Mouse (Mus musculus) cerebellum, adult 2 months (tissue): ENCODE results near the gene Smyd3. TPM values are rescaled to one million over a fixed set of nuclear protein-coding genes. Genes with fewer than 3 reads are reported as not detected.
"Not testable (repeated sequence)": the region's sequence is repeated elsewhere in the genome, so short reads cannot be mapped to it uniquely, and the experiment has no call there.

Experiments used
- DNase-seq, 2 experiments: peaks; one replicate each; pipeline ENCODE4 v3.0.0; 2021
- H3K27ac ChIP-seq: fragments of 200-500 bp; 2 replicates; pipeline ENCODE4 v1.5.1; 2012; ENCODE audit warnings: low read length, control low read depth, inconsistent platforms; ENCODE audit not compliant: insufficient read depth
- H3K27me3 ChIP-seq: fragments of 200-500 bp; 2 replicates; pipeline ENCODE4 v1.6.1; 2012; ENCODE audit warnings: inconsistent platforms, mild to moderate bottlenecking, low read length, moderate library complexity; ENCODE audit not compliant: control insufficient read depth, insufficient read depth
- H3K4me1 ChIP-seq: fragments of 200-500 bp; 2 replicates; pipeline ENCODE4 v1.6.1; 2011; ENCODE audit warnings: low read length; ENCODE audit not compliant: control insufficient read depth, insufficient read depth
- H3K4me3 ChIP-seq: fragments of 200-500 bp; replicated peaks from 2 replicates; pipeline ENCODE3; 2011; ENCODE audit warnings: mild to moderate bottlenecking, low read depth, low read length, control low read depth; ENCODE audit not compliant: insufficient read depth
- CTCF ChIP-seq: fragments of 200-500 bp; IDR thresholded peaks from 2 replicates; pipeline ENCODE4 v1.5.1; 2011; ENCODE audit warnings: low read depth, mild to moderate bottlenecking, control low read depth, low read length, moderate library complexity, borderline replicate concordance; ENCODE audit not compliant: insufficient read depth
- POLR2A ChIP-seq: fragments of 200-500 bp; IDR thresholded peaks from 2 replicates; pipeline ENCODE4 v1.6.1; 2011; ENCODE audit warnings: low read length, control low read depth, borderline replicate concordance; ENCODE audit not compliant: insufficient read depth
- WGBS: fragments of 180-500 bp; shearing (Covaris S2); methylation state at CpG from one replicate; pipeline ENCODE4 v1.1.7; 2018; 5-methylcytosine and 5-hydroxymethylcytosine counted together
- polyA plus RNA-seq: library from polyadenylated mRNA; depleted of rRNA; stranded (reverse); fragments of >200 nt; gene quantifications from 2 replicates; pipeline ENCODE4 v1.2.3, GENCODE M21; 2012

Gene Smyd3
- polyA plus RNA-seq, 1 experiment, result 17.3 TPM

- H3K4me3 ChIP-seq, result peak overlapping the region; percentile 81
- H3K4me1 ChIP-seq, result peaks cover 6% of the 10 kb centered on the region
- TF ChIP-seq CTCF (no peak), POLR2A (no peak)
- under 1% methylated on average over 44 of the region's 44 CpGs for WGBS
- no peaks in the 10 kb centered on the region for H3K27me3 ChIP-seq
- DNase-seq, result no peak
- H3K27ac ChIP-seq, result peak overlapping the region; percentile 75
These were observed 28.7 kb upstream of the Smyd3 start for GRCm38 (mm10) chr1:179546551-179546917.

- peak; percentile 68 for TF ChIP-seq POLR2A
- WGBS, result under 1% methylated on average over 67 of the region's 69 CpGs
- Histone ChIP-seq H3K27ac (peak within 1 kb of the TSS; percentile 75), H3K4me3 (peak within 1 kb of the TSS; percentile 81)
- H3K27me3 ChIP-seq, H3K4me1 ChIP-seq: not testable (repeated sequence)
- DNase-seq, result peak; percentile 99
These were observed 28.1 kb upstream of the Smyd3 start, which contains the start of the genes Tfb2m and Cnst for GRCm38 (mm10) chr1:179545768-179546550. Tfb2m (minus strand) TSS chr1:179546267. Cnst (plus strand) TSS chr1:179546370.

GRCm38 (mm10) chr1:179541502-179541901 lies 23.7 kb upstream of the Smyd3 start:
- H3K27ac ChIP-seq, result no peak overlapping the region
- DNase-seq, result no peak
- no peak overlapping the region for H3K4me3 ChIP-seq
- H3K27me3 ChIP-seq, result no peaks in the 10 kb centered on the region
- H3K4me1 ChIP-seq, result no peaks in the 10 kb centered on the region
- 51% methylated on average over 3 of the region's 3 CpGs for WGBS
- TF ChIP-seq POLR2A (no peak), CTCF (peak; percentile 49; the same call in 1 of the 2 replicates)

DNA sequence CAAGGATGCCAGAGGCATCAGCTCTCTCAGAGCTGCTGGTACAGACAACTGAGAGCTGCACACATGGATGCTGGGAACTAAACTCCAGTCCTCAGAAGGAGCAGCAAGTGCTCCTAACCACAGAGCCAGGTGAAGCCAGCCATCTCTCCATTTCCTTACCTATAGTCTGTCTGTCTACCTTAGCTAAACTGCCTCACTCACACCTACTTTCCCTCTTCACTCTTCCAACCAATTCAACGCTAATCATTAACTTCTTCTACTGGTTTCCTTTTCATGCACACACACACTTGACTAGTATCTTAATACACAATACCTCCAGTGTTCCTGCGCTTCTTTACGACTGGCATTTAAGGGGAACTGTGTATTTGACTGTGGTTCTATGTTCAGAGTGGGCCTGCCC lies 22.0 kb upstream of the Smyd3 start:
- no peak overlapping the region for H3K27ac ChIP-seq
- TF ChIP-seq CTCF (no peak), POLR2A (no peak)
- H3K4me3 ChIP-seq, result no peak overlapping the region
- DNase-seq, result no peak
- H3K4me1 ChIP-seq, result no peaks in the 10 kb centered on the region
- no peaks in the 10 kb centered on the region for H3K27me3 ChIP-seq
- WGBS, result 92% methylated on average over 3 of the region's 3 CpGs

- no peak for TF ChIP-seq CTCF
- TF ChIP-seq POLR2A, result no peak
- H3K4me3 ChIP-seq, result no peak overlapping the region
- 89% methylated on average over 3 of the region's 3 CpGs for WGBS
- H3K27ac ChIP-seq, result no peak overlapping the region
- DNase-seq, result no peak
- no peaks in the 10 kb centered on the region for H3K4me1 ChIP-seq
- no peaks in the 10 kb centered on the region for H3K27me3 ChIP-seq
These were observed 21.2 kb upstream of the Smyd3 start for GRCm38 (mm10) chr1:179539054-179539453.

DNA sequence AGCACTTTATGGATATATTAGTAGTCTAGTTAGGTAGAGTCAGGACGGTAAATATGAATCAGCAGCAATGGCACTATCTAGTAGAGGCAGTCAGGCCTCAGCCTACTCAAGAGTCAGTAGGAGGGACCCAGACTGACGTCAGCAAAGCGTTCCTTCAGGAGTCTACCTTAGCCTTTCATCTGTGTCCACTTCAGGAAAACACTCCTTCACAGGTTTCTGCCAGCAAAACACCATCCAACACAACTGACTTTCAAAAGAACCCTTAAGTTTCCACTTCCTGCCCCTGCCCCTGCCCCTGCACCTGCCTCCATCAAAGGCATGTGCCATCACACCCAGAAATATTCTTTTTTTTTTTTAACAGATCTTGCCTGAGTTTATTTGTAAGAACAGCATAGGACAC lies 2.1 kb upstream of the Smyd3 start:
- WGBS, result 90% methylated on average over 3 of the region's 3 CpGs
- no peak overlapping the region for H3K27ac ChIP-seq
- no peaks in the 10 kb centered on the region for H3K27me3 ChIP-seq
- no peak overlapping the region for H3K4me3 ChIP-seq
- DNase-seq, result no peak
- TF ChIP-seq POLR2A, result no peak
- no peak for TF ChIP-seq CTCF
- peaks cover 5% of the 10 kb centered on the region; the same call in 1 of the 2 replicates for H3K4me1 ChIP-seq

DNA sequence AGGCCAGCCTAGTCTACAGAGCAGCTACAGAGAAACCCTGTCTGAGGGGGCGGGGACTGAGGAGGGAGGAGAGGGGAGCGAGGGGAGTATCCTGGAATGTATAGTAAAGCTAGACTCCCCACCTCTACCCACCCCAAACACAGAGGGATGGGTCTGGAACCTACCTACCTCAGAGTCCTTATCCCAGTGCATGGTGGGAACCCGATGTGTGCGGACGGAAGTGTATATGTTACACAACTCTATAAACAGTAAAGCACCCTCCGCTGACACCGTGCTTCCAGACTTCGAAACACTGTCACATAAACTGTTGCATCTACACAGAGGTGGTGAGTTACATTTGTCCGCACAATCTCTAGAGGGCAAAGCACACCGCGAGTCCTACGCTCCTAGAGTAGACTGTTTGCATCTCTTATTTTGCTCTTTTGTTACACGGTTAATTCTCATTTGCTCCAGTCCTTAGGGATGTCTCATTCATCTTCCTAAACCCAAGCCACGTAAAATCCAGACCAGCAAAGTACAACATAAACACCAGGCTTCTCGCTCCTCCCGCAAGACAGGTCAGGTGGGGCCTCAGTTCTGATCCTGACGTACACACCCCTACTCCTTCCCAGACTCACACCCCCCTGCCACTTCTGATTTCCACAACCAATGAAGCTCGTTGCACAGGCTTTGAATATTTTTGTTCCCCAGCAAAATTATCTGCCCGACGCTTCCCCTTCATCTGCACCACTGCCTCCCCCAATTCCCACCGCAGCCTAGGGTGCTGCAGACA lies 714 bp downstream of the Smyd3 start:
- H3K27me3 ChIP-seq, result no peaks in the 10 kb centered on the region
- H3K4me1 ChIP-seq, result peaks cover 5% of the 10 kb centered on the region; the same call in 1 of the 2 replicates
- WGBS, result 1% methylated on average over 21 of the region's 21 CpGs
- no peak for TF ChIP-seq POLR2A
- TF ChIP-seq CTCF, result no peak
- peak overlapping the region; percentile 0; the same call in 1 of the 2 replicates for H3K27ac ChIP-seq
- DNase-seq, result peak; percentile 17 to 30
- peak overlapping the region; percentile 69 for H3K4me3 ChIP-seq

- 81% methylated on average over 7 of the region's 7 CpGs for WGBS
- TF ChIP-seq CTCF, result no peak
- no peak for DNase-seq
- H3K27ac ChIP-seq, result no peak overlapping the region
- H3K27me3 ChIP-seq, result no peaks in the 10 kb centered on the region
- no peak overlapping the region for H3K4me3 ChIP-seq
- peaks cover 5% of the 10 kb centered on the region; the same call in 1 of the 2 replicates for H3K4me1 ChIP-seq
These were observed 5.9 kb downstream of the Smyd3 start for GRCm38 (mm10) chr1:179511895-179512294.
